Mouse (Mus musculus) G1E-ER4 (cell line): ENCODE measurements around the gene Ccdc3. TPM values are rescaled to one million over a fixed set of nuclear protein-coding genes. Genes with fewer than 3 reads are reported as not detected.

Source experiments
- GATA1 ChIP-seq: IDR thresholded peaks from one replicate; pipeline ENCODE4 v1.8.0; 2012; ENCODE audit warnings: low read length, inconsistent platforms
- polyA plus RNA-seq: library from polyadenylated mRNA; stranded (reverse); fragments of >175 nt; gene quantifications from 2 replicates; pipeline ENCODE4 v1.2.3, GENCODE M21; 2012

The Ccdc3 gene
- polyA plus RNA-seq, 1 experiment = not detected

GRCm38 (mm10) chr2:5184166-5184565, 46.6 kb downstream of the Ccdc3 start:
- no peak for TF ChIP-seq GATA1

GRCm38 (mm10) chr2:5185631-5186030, 48.1 kb downstream of the Ccdc3 start:
- TF ChIP-seq GATA1 = no peak

DNA sequence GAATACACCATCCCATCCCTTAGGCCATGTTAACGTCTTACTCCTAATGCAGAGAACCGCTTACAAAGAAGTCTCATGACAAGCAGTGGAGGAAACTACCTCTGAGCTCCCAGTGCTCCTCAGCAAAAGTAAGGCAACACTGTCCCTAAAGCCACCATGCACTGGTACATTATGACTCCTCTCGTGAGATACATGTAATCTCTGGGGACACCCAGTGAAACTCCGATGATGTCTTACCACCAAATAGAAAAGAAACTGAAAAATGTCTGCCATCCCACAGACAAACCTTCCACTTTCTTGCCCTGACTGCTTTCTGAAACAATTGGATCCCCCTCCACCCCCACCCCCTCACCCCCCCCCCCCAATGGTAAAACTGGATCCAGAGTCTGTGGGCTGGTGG, 54.6 kb downstream of the Ccdc3 start:
- no peak for TF ChIP-seq GATA1

GRCm38 (mm10) chr2:5193071-5193470, 55.5 kb downstream of the Ccdc3 start:
- TF ChIP-seq GATA1 = no peak

DNA sequence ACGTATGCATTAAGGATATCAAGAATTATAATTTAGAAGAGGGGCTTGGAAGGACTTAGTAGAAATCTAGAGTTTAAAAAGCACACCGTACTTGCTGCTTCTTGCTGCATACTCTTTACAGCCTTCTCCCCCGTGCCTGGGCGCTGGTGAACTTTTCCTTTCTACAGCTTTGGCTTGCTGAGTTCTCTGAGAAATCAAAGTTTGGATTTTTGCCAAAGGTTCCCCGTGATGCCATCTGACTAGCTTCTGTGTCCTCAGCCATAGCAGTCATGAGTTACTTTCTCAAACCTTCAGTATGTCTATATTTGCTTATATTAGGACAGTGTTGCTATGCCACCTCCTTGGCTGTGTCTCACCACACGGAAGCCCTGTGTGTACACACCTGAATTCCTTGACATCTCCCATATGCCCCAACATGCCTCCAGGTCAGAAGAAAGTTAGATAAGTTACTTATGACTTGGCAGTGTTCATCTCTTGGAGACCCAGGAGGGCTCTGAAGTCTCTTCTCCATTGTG, 57.2 kb downstream of the Ccdc3 start:
- no peak for TF ChIP-seq GATA1

GRCm38 (mm10) chr2:5197486-5197885, 59.9 kb downstream of the Ccdc3 start:
- TF ChIP-seq GATA1 = no peak

GRCm38 (mm10) chr2:5199289-5199688, 61.7 kb downstream of the Ccdc3 start:
- no peak for TF ChIP-seq GATA1

GRCm38 (mm10) chr2:5200817-5201364, 63.3 kb downstream of the Ccdc3 start:
- no peak for TF ChIP-seq GATA1

DNA sequence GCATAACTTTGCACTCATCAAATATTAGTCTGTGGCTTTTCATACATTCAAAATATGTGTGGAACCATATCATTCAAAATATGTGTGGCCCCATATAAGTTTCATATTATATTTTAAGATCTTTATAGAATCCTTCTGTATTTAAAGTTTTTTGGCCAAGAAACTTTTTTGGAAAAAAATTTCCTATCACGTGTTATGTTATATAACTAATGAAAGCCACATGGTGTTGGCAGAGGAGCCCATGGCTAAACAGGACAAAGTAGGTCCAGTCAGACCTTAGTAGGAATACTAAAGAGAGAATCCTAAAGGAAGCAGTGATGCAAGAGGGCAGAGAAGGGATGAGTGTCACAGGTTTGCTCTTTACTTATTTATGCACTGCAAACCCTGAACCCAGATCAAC, 65.6 kb downstream of the Ccdc3 start:
- no peak for TF ChIP-seq GATA1

- no peak for TF ChIP-seq GATA1
Measured at GRCm38 (mm10) chr2:5204941-5205340, 67.4 kb downstream of the Ccdc3 start.

DNA sequence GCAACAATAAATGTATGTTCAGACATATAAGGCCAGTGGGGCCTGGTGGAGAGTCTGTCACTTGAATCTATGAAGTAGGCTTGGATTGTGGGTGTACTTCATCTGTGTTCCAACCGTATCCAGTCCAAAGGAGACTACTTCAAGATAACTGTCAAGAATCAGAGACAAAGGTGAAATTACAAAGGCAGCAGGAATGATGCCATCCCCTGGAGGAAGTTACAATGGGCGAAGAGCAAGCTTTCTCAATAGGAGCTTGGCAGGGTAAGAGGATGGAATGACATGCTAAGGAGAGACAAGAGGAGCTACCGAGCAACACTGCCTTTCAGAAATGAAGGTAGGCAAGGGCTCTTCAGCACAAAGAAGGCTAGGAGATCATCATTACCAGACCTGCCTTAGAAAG, 69.1 kb downstream of the Ccdc3 start:
- TF ChIP-seq GATA1 = no peak

GRCm38 (mm10) chr2:5214581-5214980, 77.0 kb downstream of the Ccdc3 start:
- TF ChIP-seq GATA1 = no peak

- no peak for TF ChIP-seq GATA1
Measured at GRCm38 (mm10) chr2:5215252-5215815, 77.8 kb downstream of the Ccdc3 start.

GRCm38 (mm10) chr2:5219206-5219605, 81.6 kb downstream of the Ccdc3 start:
- no peak for TF ChIP-seq GATA1

DNA sequence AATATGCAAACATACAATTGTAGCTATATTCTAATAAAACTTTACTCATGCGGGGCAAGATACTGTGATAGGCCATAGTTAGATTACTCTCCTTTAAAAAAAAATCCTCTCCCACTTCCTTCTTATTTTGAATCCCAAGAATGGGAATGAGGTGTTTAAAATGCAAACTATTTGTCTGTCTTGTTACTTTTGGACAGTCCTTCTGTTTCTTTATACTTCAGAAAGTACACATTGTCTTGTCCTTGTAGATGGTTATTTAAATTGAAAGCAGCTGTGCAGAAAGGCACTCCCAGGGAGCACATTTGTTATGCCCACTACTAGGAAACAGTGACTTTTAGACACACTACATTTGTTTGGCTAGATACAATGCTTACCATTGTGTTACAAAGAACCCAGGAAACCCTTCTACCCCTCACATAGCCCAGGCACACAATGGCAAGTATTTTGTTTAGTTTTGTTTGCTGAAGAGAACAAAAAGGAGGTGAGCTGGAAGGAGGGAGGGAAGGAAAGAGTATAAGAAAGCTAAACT, 82.3 kb downstream of the Ccdc3 start:
- TF ChIP-seq GATA1 = no peak

GRCm38 (mm10) chr2:5222571-5222970, 85.0 kb downstream of the Ccdc3 start:
- no peak for TF ChIP-seq GATA1

GRCm38 (mm10) chr2:5236846-5237482, 99.4 kb downstream of the Ccdc3 start:
- no peak for TF ChIP-seq GATA1
